ENCODE assay signal across 8 mouse cellular contexts in the genomic region with DNA sequence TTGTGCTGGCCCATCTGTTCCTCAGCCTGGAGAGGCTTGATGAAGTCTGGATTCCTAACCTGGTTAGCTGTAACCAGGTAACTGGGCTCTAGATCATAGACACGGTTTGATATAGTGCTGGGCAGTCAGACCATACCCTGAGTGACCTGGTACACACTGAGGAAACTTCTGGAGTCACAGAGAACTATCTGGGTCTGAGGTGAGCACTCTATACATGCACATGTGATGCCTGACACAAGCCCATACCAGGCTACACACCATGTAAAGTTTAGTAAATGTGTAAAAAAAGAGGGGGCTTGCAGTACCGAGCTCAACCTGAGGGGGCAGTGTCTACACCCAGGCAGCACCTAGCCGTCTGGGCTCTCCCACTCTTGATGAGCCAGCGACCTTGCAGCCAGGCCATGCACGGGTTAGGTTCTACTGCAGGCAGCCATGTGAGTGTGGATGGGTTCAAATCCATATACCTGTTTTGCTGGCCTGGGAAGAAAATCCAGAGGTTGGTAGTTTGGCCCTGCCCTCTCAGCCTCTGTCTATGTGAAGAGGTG.
DNase-seq lines count a peak whose midpoint lies in the region; ATAC-seq lines count a peak whose summit lies in the region.

No protein-coding gene starts in this region.

- ATAC-seq in common myeloid progenitor, adult 5-6 weeks (replicated peaks; ENCODE audit: low read depth, poor library complexity, severe bottlenecking): peak; percentile 91
- peak; percentile 79 for ATAC-seq in megakaryocyte-erythroid progenitor cell, adult 5-6 weeks (replicated peaks; ENCODE audit: low FRiP score, low TSS enrichment, poor library complexity, severe bottlenecking)

- intact Hi-C loops in left cerebral cortex, postnatal 10 days (cut with DNase I): no loop called here
- intact Hi-C loops in heart, postnatal 36 days (cut with DNase I): loop anchor here (1.0 kb wide), 1 partner anchor 145 kb away; no protein-coding TSS in a partner anchor

- peak; percentile 52 to 55 for DNase-seq in left cerebral cortex, adult 18-20 months (ENCODE audit: low spot score in 2 of 2)
- DNase-seq in left cerebral cortex, postnatal 10 days (ENCODE audit: extremely low spot score in 1 of 2, low spot score in 2 of 2): no peak
- peak; percentile 74 to 87 for DNase-seq in adrenal gland, adult (ENCODE audit: inconsistent age in 2 of 2, low spot score in 1 of 2)
- peak; percentile 56 to 72 for DNase-seq in heart, postnatal 36 days
- DNase-seq in layer of hippocampus, postnatal 14 days (ENCODE audit: low spot score in 2 of 2): peak; percentile 42 to 47
- DNase-seq in testis, postnatal 14 days (ENCODE audit: low spot score): peak; percentile 46

Comparison
In these comparisons a context has a peak if more than half of its experiments do, and no peak if none do; other contexts are left out.
1. DNase-seq: peak in left cerebral cortex, adult 18-20 months (2 of 2), adrenal gland, adult (2 of 2), heart, postnatal 36 days (2 of 2), layer of hippocampus, postnatal 14 days (2 of 2) and testis, postnatal 14 days (single experiment); none in left cerebral cortex, postnatal 10 days (0 of 2).